Mouse (Mus musculus): ENCODE measurements at regions not wholly inside any gene's neighbourhood (a gene's known extent, or its start where the extent isn't known, plus 50 kb on each side); places are given as distances from the start of the nearest gene placed in this dataset.

GRCm38 (mm10) chr13:69867296-69868065 lies 65.3 kb downstream of the Med10 start:
- DNase-seq (ENCODE audit: low spot score in 2 of 2): peak; percentile 22 to 34

- DNase-seq (ENCODE audit: low spot score in 2 of 2): no peak
Measured at GRCm38 (mm10) chr13:69896536-69896935, 94.3 kb downstream of the Med10 start.

GRCm38 (mm10) chr13:69901139-69901538 lies 98.9 kb downstream of the Med10 start:
- DNase-seq (ENCODE audit: low spot score in 2 of 2): no peak

GRCm38 (mm10) chr13:69906802-69907537 lies 104.8 kb downstream of the Med10 start:
- DNase-seq (ENCODE audit: low spot score in 2 of 2): no peak

GRCm38 (mm10) chr13:69915796-69916195 lies 113.6 kb downstream of the Med10 start:
- DNase-seq (ENCODE audit: low spot score in 2 of 2): no peak

- DNase-seq (ENCODE audit: low spot score in 2 of 2): no peak
Measured at GRCm38 (mm10) chr13:69932695-69933550, 130.7 kb downstream of the Med10 start.

GRCm38 (mm10) chr13:69933551-69933845 lies 131.3 kb downstream of the Med10 start:
- DNase-seq (ENCODE audit: low spot score in 2 of 2): peak; percentile 68 to 70

- DNase-seq (ENCODE audit: low spot score in 2 of 2): no peak
Measured at GRCm38 (mm10) chr13:69939791-69940190, 137.6 kb downstream of the Med10 start.

- no peak for DNase-seq (ENCODE audit: low spot score in 2 of 2)
Measured at GRCm38 (mm10) chr13:69944651-69945050, 142.5 kb downstream of the Med10 start.

GRCm38 (mm10) chr13:69946615-69947014 lies 144.4 kb downstream of the Med10 start:
- no peak for DNase-seq (ENCODE audit: low spot score in 2 of 2)

GRCm38 (mm10) chr13:69952061-69952460 lies 149.9 kb downstream of the Med10 start:
- DNase-seq (ENCODE audit: low spot score in 2 of 2): no peak

- DNase-seq (ENCODE audit: low spot score in 2 of 2): no peak
Measured at GRCm38 (mm10) chr13:69954171-69954570, 152.0 kb downstream of the Med10 start.

- DNase-seq (ENCODE audit: low spot score in 2 of 2): no peak
Measured at GRCm38 (mm10) chr13:69955503-69955902, 153.3 kb downstream of the Med10 start.

- no peak for DNase-seq (ENCODE audit: low spot score in 2 of 2)
Measured at GRCm38 (mm10) chr13:69963944-69964343, 161.7 kb downstream of the Med10 start.

GRCm38 (mm10) chr13:69971281-69972057 lies 169.3 kb downstream of the Med10 start:
- no peak for DNase-seq (ENCODE audit: low spot score in 2 of 2)

- no peak for DNase-seq (ENCODE audit: low spot score in 2 of 2)
Measured at GRCm38 (mm10) chr13:69974835-69975234, 172.6 kb downstream of the Med10 start.

GRCm38 (mm10) chr13:69984159-69984558 lies 182.0 kb downstream of the Med10 start:
- DNase-seq (ENCODE audit: low spot score in 2 of 2): no peak

- DNase-seq (ENCODE audit: low spot score in 2 of 2): peak; percentile 31 to 34
Measured at GRCm38 (mm10) chr13:69987181-69987580, 185.0 kb downstream of the Med10 start.

- DNase-seq (ENCODE audit: low spot score in 2 of 2): no peak
Measured at GRCm38 (mm10) chr13:69988319-69988718, 186.1 kb downstream of the Med10 start.

GRCm38 (mm10) chr13:69991253-69991891 lies 189.2 kb downstream of the Med10 start:
- peak; percentile 26 to 68 for DNase-seq (ENCODE audit: low spot score in 2 of 2)

GRCm38 (mm10) chr13:69991892-69992261 lies 189.7 kb downstream of the Med10 start:
- DNase-seq (ENCODE audit: low spot score in 2 of 2): peak in 1 of 2 experiments; percentile 24
